Mouse (Mus musculus): Measurements from ENCODE around the gene Adgrf1. TPM values are rescaled to one million over a fixed set of nuclear protein-coding genes. Genes with fewer than 3 reads are reported as not detected.

The Adgrf1 gene
- total and polyA plus RNA-seq, 3 experiments = not detected

DNA sequence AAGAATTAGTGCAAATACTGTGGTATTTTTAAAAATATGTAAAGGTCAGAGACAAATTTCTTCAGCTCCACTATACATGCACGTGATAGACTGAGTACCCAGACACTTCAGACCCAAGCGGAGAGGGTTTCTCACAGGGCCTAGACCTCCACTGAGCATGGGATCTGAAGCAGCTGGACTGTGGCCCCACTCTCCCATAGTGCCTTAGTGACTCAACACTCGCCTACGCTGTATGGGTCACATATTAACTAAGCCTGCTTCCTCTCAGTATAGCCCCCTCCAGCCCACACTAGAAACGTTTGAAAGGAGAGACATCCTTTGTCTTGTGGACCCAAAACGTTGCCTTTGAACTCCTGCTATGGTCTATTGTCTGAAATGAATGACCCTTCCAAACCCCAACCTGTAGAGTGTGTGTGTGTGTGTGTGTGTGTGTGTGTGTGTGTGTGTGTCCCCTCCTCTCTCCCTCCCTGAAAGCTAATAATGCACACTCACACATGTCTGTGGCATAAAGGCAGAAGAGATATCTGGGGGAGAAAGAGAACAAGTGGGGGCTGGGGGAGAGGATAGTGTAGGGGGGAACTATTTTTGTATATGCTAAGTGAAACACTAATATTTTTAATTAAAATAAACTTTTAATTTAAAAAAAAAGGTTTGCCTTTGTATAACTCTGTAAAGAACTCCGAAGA is 56.0 kb downstream of the Adgrf1 start:
- Histone ChIP-seq H3K9ac (ENCODE audit: control insufficient read depth, low read depth, low read length, poor library complexity, severe bottlenecking) (no peak overlapping the region), H3K9me3 (replicated peaks; ENCODE audit: insufficient read depth, low read length) (no peaks in the 10 kb centered on the region), H3K27ac (ENCODE audit: control insufficient read depth, low read depth, low read length) (no peak overlapping the region), H3K27me3 (ENCODE audit: control insufficient read depth in 1 of 2, insufficient read depth in 2 of 2, low read length in 2 of 2) (no peaks in the 10 kb centered on the region; a peak in 1 of 4 replicates), H3K4me1 (ENCODE audit: control insufficient read depth in 1 of 2, insufficient read depth in 2 of 2, low read length in 2 of 2) (no peaks in the 10 kb centered on the region), H3K4me3 (ENCODE audit: control insufficient read depth in 1 of 2, insufficient read depth in 1 of 2, low read depth in 2 of 2, low read length in 2 of 2) (no peak overlapping the region), H3K36me3 (ENCODE audit: control insufficient read depth in 1 of 2, insufficient read depth in 2 of 2, low read length in 2 of 2) (no peaks in the 10 kb centered on the region), H3K79me2 (ENCODE audit: control insufficient read depth, insufficient read depth, low read length, poor library complexity) (no peaks in the 10 kb centered on the region)
- DNase-seq (ENCODE audit: low read depth, low spot score) = no peak
- TF ChIP-seq ZMIZ1 (IDR thresholded peaks at IDR 0.05; ENCODE audit: low read depth, low read length) (no peak), USF2 (IDR thresholded peaks at IDR 0.05; ENCODE audit: borderline replicate concordance in 1 of 2, insufficient read depth in 1 of 2, low read depth in 1 of 2, low read length in 2 of 2) (no peak), CTCF (IDR thresholded peaks at IDR 0.05 in 2 of 3, conservative IDR thresholded peaks at IDR 0.05 in 1 of 3; ENCODE audit: control insufficient read depth in 1 of 3, insufficient read depth in 1 of 3, low read depth in 2 of 3, low read length in 3 of 3, poor library complexity in 1 of 3, severe bottlenecking in 1 of 3) (no peak), BHLHE40 (IDR thresholded peaks at IDR 0.05; ENCODE audit: borderline replicate concordance, low read depth, low read length) (no peak), TAL1 (IDR thresholded peaks at IDR 0.05; ENCODE audit: low read length) (no peak), GABPA (IDR thresholded peaks at IDR 0.05; ENCODE audit: low read depth, low read length) (no peak), SMC3 (IDR thresholded peaks at IDR 0.05; ENCODE audit: low read depth, low read length) (no peak), ZC3H11A (IDR thresholded peaks at IDR 0.05; ENCODE audit: low read depth, low read length) (no peak), EP300 (IDR thresholded peaks at IDR 0.05; ENCODE audit: low read depth in 1 of 2, low read length in 2 of 2) (no peak), JUND (IDR thresholded peaks at IDR 0.05; ENCODE audit: low read depth, low read length) (no peak), ELF1 (IDR thresholded peaks at IDR 0.05; ENCODE audit: low read depth, low read length) (no peak), NRF1 (IDR thresholded peaks at IDR 0.05; ENCODE audit: insufficient read depth, low read depth, low read length, poor library complexity, severe bottlenecking) (no peak), KAT2A (conservative IDR thresholded peaks at IDR 0.05; ENCODE audit: low read depth, low read length) (no peak), USF1 (IDR thresholded peaks at IDR 0.05; ENCODE audit: low read depth, low read length) (no peak)

DNA sequence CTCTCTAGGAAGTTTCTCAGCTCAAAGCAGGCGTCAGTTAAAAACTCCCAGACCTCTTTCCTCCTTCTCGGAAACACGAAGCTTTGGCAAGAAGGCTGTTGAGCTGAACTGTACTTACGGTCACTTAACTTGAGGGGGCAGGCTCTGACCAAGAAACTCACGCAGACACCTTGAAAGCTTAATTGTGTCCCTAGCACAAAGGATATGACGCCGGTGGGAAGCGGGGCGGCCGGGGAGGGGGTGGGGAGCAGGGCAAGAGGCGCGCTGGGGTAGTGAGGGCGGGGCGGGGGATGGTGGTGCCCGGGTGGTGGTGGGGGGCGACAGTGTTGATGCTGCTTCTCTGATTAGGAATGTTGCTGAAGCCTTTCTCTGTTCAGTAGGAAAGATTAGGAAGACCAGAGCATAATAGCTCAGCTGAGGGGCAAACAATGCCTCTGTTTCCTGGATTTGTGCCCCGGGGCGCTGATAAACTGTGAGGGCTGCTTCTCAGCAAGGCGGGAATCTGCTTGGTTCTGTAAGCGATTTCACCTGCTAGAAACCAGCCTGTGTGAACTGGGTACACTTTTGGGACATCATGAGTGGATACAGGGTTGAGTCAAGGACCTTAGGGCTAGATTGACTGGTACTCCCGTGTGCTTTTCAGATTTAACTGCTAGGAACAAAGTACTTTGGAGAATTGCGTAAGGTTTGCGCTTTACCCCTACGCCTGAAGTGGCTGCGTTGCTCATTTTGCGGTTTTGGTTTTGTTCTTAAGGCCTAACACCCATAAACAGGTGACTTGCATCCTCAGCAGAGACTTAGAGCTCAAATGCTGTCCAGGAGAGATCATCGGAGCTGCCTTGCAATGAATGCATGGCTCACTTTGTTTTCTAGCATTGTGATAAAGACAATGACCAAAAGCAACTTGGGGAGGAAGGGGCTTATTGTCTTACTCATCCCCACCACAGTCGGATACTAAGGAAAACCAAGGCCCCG is 56.9 kb downstream of the Adgrf1 start:
- no peak overlapping the region for H3K27ac ChIP-seq (ENCODE audit: control insufficient read depth, low read depth, low read length)
- no peaks in the 10 kb centered on the region for H3K9me3 ChIP-seq (replicated peaks; ENCODE audit: insufficient read depth, low read length)
- H3K27me3 ChIP-seq (ENCODE audit: control insufficient read depth in 1 of 2, insufficient read depth in 2 of 2, low read length in 2 of 2) = no peaks in the 10 kb centered on the region; a peak in 1 of 4 replicates
- H3K4me1 ChIP-seq (ENCODE audit: control insufficient read depth in 1 of 2, insufficient read depth in 2 of 2, low read length in 2 of 2) = no peaks in the 10 kb centered on the region
- H3K4me3 ChIP-seq (ENCODE audit: control insufficient read depth in 1 of 2, insufficient read depth in 1 of 2, low read depth in 2 of 2, low read length in 2 of 2) = no peak overlapping the region
- no peak for DNase-seq (ENCODE audit: low read depth, low spot score)
- no peak overlapping the region for H3K9ac ChIP-seq (ENCODE audit: control insufficient read depth, low read depth, low read length, poor library complexity, severe bottlenecking)
- no peaks in the 10 kb centered on the region for H3K36me3 ChIP-seq (ENCODE audit: control insufficient read depth in 1 of 2, insufficient read depth in 2 of 2, low read length in 2 of 2)
- H3K79me2 ChIP-seq (ENCODE audit: control insufficient read depth, insufficient read depth, low read length, poor library complexity) = no peaks in the 10 kb centered on the region
- TF ChIP-seq POLR2A (IDR thresholded peaks at IDR 0.05; ENCODE audit: control insufficient read depth in 1 of 2, insufficient read depth in 1 of 2, low read depth in 1 of 2, low read length in 2 of 2, poor library complexity in 1 of 2) (no peak), RCOR1 (IDR thresholded peaks at IDR 0.05; ENCODE audit: low read depth, low read length) (no peak), POLR2AphosphoS2 (IDR thresholded peaks at IDR 0.05; ENCODE audit: low read length) (no peak), BHLHE40 (IDR thresholded peaks at IDR 0.05; ENCODE audit: borderline replicate concordance, low read depth, low read length) (no peak), MEF2A (IDR thresholded peaks at IDR 0.05; ENCODE audit: extremely low read depth, insufficient replicate concordance, low read depth, low read length, poor library complexity, severe bottlenecking) (no peak), ZC3H11A (IDR thresholded peaks at IDR 0.05; ENCODE audit: low read depth, low read length) (no peak), EP300 (IDR thresholded peaks at IDR 0.05; ENCODE audit: low read depth in 1 of 2, low read length in 2 of 2) (no peak), MXI1 (IDR thresholded peaks at IDR 0.05; ENCODE audit: low read depth, low read length) (no peak), HCFC1 (IDR thresholded peaks at IDR 0.05; ENCODE audit: low read depth, low read length) (no peak), JUND (IDR thresholded peaks at IDR 0.05; ENCODE audit: low read depth, low read length) (no peak), SIN3A (IDR thresholded peaks at IDR 0.05; ENCODE audit: low read length) (no peak), CHD2 (IDR thresholded peaks at IDR 0.05; ENCODE audit: low read length) (no peak), CTCF (IDR thresholded peaks at IDR 0.05 in 2 of 3, conservative IDR thresholded peaks at IDR 0.05 in 1 of 3; ENCODE audit: control insufficient read depth in 1 of 3, insufficient read depth in 1 of 3, low read depth in 2 of 3, low read length in 3 of 3, poor library complexity in 1 of 3, severe bottlenecking in 1 of 3) (no peak), MAX (IDR thresholded peaks at IDR 0.05; ENCODE audit: low read length) (no peak), E2F4 (IDR thresholded peaks at IDR 0.05; ENCODE audit: borderline replicate concordance, low read depth, low read length) (no peak), USF1 (IDR thresholded peaks at IDR 0.05; ENCODE audit: low read depth, low read length) (no peak), TCF12 (IDR thresholded peaks at IDR 0.05; ENCODE audit: low read depth, low read length) (no peak), RAD21 (IDR thresholded peaks at IDR 0.05; ENCODE audit: low read depth, low read length) (no peak)
